Mouse (Mus musculus) thymus, postnatal 10 days (tissue): ENCODE results near the gene Sphk1.
A peak's percentile ranks its signal among the peaks of the same experiment; 100 is the strongest.

ENCODE experiments used
- DNase-seq, 2 experiments: peaks; one replicate each; pipeline ENCODE4 v3.0.0; 2021; ENCODE audit warnings: low spot score in 2 of 2

Gene Sphk1

DNA sequence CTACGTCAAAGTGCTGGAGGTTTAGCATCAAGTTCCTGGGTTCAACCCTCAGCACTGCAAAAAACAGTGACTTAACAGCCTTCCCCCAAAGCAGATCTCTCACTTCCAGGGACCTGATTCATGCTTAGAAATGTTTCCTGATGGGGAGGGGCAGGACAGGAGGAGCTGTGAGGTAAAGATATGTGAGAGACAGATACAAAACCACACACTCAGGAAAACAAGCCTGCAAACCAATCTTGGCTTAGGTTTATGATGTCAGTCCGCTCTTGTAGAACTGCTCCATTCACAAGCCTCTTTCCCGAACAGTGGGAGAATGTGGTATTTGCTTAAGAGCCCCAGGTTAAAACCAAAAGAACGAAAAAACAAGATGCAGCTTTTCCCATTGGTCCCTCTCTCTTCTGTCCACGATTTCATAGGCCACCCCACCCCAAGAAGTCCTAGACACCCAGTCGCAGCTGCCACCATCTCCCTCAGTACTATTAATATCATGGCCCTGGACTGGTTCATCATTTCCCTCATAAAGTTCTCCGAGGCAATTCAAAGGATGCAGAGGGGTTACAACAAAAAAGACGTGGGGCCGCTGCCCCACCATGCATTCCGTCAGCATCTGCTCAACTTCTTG lies 49.4 kb downstream of the Sphk1 start:
- no peak for DNase-seq

DNA sequence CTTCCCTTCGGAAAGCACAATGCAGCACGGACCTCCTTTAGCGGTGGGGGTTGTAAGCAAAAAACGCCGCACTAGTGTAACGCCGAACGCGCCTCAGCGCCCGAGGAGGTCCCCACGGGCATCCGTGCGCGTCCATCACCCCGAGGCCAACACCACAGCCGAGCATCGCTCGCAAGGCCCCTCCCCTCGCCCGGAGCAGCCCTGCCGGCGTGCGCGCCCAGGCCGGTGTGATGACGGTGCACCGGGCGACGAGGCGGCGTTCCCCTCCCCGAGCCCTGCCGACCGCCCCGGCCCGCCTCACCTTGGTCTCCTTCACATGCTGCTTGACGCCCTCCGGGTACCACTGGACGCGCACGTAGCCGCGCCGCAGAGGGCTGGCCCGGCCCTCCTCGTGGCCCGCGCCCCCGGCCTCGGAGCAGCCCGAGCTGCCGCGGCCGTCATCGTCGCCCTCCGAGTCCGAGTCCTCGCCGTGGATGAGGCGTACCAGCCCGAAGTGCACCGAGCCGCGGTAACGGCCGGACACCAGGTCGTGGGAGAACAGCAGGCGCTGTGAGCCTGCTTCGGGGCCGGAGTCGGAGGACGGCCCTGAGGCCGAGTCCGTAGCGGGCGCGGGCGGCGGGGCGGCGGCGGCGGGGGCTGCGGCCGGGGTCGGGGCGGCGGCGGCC lies 50.1 kb downstream of the Sphk1 start:
- DNase-seq, result peak; percentile 31 to 52

DNA sequence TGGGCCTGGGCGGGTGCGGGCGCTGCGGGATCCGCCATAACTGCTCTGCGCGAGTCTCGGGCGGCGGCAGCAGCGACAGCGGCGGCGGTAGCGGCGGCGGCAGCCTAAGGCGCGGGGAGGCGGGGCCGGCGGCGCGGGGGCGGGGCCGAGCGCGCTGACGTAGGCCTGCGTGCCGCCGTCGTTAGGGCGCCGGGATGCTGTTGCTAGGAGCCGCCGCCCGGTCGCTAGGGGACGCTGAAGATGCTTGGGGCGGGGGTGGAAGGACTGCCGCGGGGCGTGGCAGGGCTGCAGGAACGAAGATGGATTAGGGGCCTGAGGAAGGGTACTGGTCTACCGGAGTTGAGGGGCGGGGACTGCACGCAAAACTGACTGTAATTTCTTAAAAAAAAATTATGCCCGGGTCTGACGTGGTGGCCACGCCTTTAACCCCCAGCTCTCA lies 50.7 kb downstream of the Sphk1 start, which contains the start of gene Ube2o:
Gene Ube2o, minus strand, starts transcription at position 72 of the 439 bp plus-strand sequence.
- DNase-seq, result peak; percentile 82 to 91

DNA sequence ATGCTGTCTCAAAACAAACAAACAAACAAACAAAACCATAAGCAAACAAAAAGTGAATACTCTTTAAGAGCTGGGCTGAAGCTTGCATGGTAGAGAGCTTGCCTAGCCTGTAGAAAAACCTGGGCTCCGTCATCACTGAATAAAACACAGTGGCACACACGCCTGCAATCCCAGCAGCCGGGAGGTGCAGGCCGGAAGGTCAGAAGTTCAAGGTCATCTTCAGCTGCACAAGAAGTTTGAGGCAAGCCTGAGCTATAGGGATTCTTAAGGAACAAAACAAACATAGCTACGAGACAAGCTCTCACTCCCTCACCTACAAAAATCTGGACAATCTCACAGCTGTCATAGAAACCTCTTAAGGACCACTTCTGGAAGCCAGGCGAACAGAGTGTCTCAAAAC lies 55.0 kb downstream of the Sphk1 start:
- DNase-seq, result no peak
